Mouse (Mus musculus): ENCODE data around the gene Dis3l2.

Dis3l2 gene

DNA sequence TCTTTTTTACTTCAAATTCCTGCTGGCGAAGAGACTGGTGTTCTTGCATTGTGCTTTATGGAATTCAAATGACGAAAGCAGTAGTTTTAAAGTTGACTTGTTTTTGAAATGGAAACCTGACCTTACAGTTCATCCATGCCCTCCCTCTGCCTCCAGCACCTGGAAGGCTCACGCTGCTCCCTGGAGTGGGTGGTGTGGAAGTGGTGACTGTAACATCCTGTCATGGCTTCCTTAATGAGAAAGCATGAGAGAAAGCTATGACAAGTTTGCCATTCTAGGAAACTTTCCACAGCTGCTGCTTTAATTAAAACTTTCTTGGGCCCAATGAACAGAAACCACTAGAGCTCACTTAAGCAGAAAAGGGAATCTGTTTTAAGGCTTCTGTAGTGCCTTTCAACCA is 210.3 kb downstream of the Dis3l2 start:
- no peak for DNase-seq (ENCODE audit: extremely low spot score, low read depth, low spot score)

DNA sequence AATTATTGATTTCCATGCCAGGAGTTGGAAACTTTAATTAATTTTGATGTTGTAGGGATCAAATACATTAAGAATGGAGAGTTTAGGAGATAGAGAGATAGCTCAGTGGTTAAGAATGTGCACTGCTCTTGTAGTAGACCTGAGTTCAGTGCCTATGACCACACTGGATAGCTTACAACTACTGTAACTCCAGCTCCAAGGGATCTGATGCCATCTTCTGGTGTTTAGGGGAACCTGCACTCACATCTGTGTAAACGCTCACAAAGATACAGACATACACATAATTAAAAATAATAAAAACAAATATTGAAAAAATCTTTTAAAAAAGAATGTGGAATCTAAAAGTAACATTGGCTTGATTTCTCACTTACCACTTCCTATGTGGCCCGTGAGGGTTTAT is 211.1 kb downstream of the Dis3l2 start:
- no peak for DNase-seq (ENCODE audit: extremely low spot score, low read depth, low spot score)

GRCm38 (mm10) chr1:86916355-86916984 is 212.9 kb downstream of the Dis3l2 start:
- no peak for DNase-seq (ENCODE audit: extremely low spot score, low read depth, low spot score)

DNA sequence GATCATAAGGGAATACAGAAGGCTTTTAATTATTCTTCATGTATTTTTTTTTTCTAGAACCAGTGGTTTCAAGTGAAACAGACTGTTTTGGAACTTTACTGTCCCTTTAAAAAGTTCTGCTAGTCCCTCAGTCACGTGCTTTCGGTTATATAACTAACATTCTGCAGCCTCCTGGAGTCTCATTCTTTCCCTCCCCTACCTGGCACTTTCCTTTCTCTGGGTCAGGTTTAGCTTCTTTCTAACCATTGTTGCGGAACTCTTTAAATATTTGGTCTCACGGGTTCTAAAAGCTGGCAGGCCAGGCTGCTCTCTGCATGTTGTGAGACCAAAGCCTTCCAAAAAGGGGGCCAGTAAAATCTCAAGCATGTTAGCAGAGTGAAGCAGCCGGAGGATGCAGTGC is 222.2 kb downstream of the Dis3l2 start:
- no peak for DNase-seq (ENCODE audit: extremely low spot score, low read depth, low spot score)

DNA sequence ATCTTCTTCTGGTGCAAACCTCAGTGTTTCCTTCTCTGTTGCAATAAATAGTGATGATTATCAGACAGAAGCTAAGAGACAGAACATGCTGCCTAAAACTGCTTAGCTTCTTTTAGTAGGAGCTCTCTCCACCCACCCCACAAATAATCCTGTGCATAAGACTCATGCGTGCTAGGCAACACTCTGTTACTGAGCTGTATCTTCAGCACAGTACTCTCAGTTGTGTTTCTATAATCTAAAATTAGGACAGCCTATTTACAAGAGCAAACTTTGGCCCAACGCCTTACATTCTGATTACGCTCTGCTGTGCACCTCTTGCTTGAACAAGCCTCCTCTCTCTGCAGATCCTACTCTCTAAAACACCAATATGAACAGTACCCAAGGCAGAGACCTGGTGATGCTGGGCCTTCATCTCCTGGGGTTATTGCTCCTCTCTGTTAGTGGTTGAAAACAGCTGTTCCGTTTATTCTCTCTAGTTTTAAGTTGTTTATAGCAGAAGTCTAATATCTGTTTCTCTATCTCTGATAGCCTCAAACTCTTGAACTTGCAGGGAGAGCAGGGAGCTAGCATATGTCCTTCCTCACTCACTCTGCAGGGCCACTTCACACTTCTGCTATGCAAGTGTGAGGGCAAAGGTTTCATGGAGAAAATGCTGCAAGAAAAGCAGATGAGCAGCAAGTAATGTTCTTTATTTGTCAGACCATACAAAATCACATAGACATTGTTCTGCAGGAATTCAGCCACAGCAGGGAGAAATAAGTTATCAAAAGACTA is 228.2 kb downstream of the Dis3l2 start:
- no peak for DNase-seq (ENCODE audit: extremely low spot score, low read depth, low spot score)

GRCm38 (mm10) chr1:86932810-86933209 is 229.2 kb downstream of the Dis3l2 start:
- no peak for DNase-seq (ENCODE audit: extremely low spot score, low read depth, low spot score)

DNA sequence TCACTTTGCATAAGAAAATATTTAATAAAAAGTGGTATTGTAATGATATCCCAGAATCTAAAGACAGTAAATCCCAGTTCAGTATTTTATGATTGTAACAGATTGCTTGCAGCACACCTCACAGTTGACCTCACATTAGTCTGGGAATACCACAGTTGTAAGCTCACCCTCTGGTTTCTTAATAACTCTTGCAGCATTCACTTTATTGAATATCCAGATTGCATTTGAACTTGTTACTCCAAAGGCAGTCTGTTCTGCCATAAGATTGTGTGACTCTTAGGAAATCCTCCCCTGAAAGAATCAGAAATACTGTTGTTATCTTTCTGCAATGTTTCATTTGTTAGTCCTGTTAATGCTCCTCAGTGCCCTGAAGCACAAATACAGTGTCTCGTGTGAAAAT is 230.0 kb downstream of the Dis3l2 start:
- no peak for DNase-seq (ENCODE audit: extremely low spot score, low read depth, low spot score)

DNA sequence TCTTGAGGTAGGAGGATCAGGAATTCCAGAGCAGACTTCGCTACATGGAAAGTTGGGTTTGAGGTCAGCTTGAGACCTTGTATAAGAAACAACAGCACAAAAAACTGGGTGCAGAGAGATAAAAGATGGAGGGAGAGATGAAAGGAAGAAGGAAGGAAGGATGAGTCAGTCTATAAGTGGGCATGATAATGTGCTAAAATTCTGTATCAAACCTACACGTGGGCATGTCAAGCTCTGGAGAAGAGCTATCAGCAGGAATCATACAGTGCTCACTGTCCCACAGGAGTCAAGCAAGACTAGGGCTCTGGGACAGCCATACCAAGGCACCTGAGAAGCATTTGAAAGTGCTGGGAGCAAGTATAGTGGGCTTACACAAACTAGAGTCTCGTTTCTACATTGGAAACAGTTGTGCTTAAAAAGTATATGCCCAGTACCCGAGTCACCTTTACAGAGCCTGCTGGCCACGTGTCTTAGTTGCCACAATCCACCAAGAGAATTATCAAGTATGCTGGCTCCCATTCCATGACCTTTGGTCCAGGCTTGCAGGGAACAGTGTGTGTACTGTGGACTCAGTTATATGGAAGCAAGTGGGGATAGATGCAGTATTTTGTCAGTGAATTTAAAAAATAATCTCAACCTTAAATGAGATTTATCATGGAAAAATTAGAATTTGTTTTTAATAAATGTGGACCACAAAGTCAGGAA is 248.0 kb downstream of the Dis3l2 start:
- no peak for DNase-seq (ENCODE audit: extremely low spot score, low read depth, low spot score)

DNA sequence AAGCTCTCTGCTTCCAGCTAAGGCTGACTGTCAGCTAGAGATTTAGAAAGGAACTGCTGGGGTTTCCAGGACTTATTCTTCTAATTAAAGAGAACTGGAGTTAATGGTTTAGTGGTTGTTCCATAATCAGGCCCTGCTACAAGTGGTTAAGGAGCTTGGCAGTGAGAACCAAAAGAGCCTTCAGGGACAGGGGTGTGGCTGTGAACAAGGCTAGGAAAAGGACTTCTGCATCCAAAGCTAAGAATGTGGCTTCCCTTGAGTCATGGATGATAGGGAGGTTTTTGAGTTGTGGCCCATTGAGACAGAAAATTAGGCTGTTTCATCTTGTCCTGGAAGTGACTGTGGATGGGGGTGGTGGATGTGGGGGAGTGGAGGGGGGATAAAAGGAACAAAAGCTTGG is 252.2 kb downstream of the Dis3l2 start:
- DNase-seq (ENCODE audit: extremely low spot score, low read depth, low spot score) = no peak

GRCm38 (mm10) chr1:86968261-86968964 is 264.8 kb downstream of the Dis3l2 start:
- no peak for DNase-seq (ENCODE audit: extremely low spot score, low read depth, low spot score)

- DNase-seq (ENCODE audit: extremely low spot score, low read depth, low spot score) = no peak
These were observed 265.6 kb downstream of the Dis3l2 start for GRCm38 (mm10) chr1:86969173-86969725.

GRCm38 (mm10) chr1:86972693-86973092 is 269.1 kb downstream of the Dis3l2 start:
- DNase-seq (ENCODE audit: extremely low spot score, low read depth, low spot score) = no peak

DNA sequence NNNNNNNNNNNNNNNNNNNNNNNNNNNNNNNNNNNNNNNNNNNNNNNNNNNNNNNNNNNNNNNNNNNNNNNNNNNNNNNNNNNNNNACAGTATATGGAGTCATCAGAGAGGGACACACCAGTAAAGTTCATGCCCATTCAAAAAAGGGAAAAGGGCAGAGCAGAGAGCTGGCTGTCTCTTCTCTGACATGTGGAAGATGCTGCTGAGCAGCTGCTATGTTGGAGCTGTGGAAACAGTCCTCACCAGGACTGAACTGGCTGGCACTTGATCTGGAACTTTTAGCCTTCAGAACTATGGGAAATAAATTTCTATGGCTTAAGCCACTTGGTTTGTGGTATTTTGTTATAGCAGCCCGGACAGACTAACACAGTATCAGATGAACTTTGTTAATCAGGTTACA is 273.4 kb downstream of the Dis3l2 start:
- no peak for DNase-seq (ENCODE audit: extremely low spot score, low read depth, low spot score)

DNA sequence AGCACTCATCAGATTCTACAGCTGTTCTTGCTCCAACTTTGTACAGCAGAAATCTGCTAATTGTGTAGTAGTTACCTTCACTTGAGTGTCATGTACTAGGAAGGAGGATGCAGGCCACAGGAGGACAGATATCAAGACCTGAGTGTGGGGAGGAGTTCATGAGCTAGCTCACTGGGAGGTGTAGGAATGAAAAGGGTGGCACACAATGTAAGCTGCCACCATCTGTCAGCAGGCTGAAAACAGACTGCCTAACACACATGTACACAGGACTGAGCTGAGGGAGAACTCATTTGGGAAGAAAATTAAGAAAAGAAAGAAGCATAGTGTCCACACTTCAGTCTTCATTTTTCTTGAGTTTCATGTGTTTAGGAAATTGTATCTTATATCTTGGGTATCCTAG is 282.8 kb downstream of the Dis3l2 start:
- DNase-seq (ENCODE audit: extremely low spot score, low read depth, low spot score) = no peak

DNA sequence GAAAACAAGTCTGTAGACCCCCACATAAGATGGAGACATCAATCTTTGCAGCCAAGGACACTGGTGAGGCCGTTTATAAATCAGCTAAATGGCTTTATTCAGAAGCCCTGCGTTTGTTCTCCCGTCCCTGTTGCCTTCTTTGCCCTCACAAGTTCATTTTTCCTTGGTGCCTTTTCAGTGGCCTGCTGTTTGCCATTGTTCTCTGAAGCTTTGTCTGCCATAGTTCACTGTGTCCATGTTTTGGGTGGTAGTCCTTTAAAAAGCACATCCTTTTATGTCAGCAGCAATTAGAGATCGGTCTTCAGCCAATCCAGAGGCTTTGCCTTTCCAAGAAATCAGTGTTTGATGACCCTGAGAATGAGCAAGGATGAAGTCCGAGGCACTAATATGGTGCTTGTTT is 289.2 kb downstream of the Dis3l2 start:
- DNase-seq (ENCODE audit: extremely low spot score, low read depth, low spot score) = no peak

DNA sequence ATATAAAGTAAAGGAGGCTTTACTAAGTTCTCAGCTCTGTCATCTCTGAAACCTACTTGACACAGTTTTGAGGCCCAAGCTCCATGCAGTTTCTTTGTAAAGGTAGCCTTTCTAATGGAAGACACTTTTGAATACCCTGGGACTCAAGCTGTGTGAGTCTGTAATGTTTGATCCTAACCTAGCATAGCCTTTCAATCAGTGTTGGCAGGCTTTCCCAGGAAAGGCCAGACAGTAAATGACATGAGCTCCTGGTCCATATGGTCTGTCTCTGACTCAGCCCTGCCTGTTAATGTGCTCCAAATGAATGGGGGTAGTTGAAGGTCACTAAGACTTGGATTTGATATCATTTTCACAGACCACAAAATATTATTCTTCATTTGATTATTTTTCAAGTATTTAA is 290.4 kb downstream of the Dis3l2 start:
- DNase-seq (ENCODE audit: extremely low spot score, low read depth, low spot score) = no peak

DNA sequence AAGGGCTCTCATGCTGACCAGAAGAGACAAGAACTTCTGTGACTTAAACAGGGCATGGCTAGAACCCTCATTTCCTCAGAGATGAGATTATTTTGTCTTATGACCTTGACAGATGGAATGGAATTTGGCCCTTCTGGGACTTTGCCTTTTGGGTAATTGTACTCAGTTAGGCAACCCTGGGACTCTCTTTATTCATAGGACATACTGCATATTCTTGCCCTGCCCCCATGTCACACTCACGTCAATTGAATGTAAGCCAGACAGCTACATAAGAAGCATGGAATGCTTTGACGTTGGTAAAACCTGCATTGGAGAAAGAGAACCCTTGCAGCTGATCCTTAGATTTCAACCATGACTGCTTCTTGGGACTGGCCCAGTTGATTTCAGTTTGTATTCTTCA is 294.4 kb downstream of the Dis3l2 start:
- DNase-seq (ENCODE audit: extremely low spot score, low read depth, low spot score) = no peak

DNA sequence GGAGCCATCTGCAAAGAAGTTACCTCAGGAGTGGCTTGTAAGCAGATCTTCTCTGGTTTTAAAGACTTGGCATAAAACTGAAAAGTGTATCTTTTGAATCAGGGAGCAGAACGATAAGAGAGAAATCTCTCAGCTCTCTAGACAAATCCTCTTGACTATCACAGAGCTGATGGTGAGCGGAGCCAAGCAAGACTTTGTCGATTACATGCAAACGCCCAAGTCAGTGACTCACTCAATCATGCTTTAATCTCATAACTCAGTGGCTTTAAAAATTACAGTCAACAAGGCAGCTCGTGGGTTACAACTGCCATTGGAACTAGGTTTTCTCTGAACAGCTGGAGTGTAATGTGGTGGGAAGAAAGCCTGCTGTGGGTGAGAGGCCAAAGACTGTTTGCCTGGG is 297.8 kb downstream of the Dis3l2 start:
- no peak for DNase-seq (ENCODE audit: extremely low spot score, low read depth, low spot score)

- no peak for DNase-seq (ENCODE audit: extremely low spot score, low read depth, low spot score)
These were observed 299.0 kb downstream of the Dis3l2 start for GRCm38 (mm10) chr1:87002545-87003168.

DNA sequence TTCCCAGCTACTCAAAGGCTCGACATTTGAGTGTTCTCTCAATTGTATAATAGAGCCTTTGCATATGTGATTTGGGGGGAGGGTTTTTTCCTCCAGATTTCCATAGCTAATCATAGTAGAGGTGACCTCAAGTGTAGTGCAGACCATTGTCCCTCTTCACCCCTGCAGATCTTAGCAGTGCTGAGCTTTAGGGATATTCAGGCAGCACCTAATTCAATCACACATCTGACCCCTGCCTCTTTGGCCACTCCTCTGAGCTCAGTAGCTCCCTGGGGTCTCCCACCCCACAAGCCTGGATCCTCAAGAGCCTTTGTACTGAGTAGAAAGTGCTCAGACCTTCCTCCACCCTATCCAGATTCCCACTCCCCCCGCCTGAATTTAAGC is 299.6 kb downstream of the Dis3l2 start:
- no peak for DNase-seq (ENCODE audit: extremely low spot score, low read depth, low spot score)

DNA sequence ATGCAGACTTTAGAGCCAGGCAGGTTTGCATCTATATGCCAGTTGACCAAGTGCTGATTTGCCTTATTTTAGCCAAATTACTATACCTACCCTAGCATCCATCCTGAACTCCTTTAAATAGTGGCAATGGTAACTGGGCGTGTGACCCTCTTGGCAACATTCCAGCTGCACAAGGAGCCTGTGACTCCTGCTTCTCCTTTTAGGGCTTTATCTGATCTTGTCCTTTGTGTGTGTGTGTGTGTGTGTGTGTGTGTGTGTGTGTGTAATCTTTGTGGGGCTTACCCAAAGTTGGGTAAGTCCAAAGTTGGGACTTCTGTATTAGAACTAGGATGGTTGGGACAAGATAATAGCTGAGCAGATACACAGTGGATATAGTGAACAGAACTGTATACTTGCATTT is 302.8 kb downstream of the Dis3l2 start:
- no peak for DNase-seq (ENCODE audit: extremely low spot score, low read depth, low spot score)
